Mouse (Mus musculus) heart, adult 9 months (tissue): ENCODE measurements around the gene Qtrt2.

Experiments used
- DNase-seq, 2 experiments: peaks; one replicate each; pipeline ENCODE4 v3.0.0; 2022; ENCODE audit warnings: low spot score in 2 of 2

Qtrt2 gene

DNA sequence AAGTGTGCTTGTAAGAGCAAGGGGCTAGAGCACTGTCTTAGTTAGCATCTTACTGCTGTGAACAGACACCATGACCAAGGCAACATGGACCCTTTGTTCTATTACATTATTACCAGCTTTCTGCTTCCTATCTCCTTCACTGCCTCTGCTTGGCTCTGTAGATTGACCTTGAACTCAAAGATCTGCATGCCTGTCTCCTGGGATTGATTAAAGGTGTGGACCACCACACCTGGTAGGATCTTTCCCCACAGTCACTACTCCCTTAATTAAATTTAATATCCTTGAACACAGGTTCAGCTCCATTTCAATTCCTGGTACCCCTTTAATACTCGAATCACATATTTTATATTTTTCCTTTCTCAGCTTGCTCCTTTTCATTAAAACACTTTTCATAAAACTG is 763 bp downstream of the Qtrt2 start:
- DNase-seq = no peak

DNA sequence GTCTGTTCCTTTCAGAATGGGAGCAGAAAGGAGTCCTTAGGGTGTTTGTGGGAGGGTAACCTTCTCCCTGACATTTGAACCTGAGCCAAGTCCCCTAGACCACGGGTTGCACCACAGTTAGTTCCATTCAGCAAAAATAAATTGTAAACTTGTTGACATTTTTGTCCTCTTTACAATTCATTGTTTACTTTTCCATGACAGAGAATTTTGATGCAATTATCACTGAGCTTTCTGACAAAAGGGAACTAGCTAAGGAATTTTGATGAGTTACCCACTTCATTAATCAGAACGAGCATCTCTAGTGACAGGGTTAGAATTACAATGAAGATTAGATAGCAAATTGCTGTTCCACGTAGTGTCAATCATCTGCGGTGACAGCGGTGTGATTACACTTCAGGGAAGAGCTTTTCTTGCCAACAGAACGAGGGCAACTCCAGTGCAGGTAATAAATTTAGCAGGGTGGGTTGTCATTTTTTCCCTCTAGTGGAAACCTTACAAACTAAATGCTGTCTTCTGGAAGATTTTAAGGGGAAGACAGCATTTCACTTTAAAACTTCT is 1.5 kb downstream of the Qtrt2 start:
- no peak for DNase-seq

DNA sequence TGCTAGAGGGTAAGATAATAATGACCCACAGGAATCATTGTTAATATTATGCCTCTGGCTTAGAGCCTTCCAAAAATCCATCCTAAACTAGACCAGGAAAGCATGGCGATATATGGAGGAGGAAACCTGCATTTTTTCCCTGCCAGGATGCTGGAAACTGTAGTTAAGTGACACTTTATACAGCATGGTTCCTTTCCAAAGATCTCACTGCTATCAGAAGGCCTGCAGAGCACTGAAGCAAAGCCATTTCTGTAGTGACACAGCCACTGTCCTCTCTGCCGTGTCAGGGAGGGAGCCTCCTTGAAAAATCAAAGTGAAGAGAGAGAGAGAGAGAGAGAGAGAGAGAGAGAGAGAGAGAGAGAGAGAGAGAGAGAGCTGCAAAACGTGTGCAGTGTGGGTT is 4.0 kb downstream of the Qtrt2 start:
- DNase-seq = no peak

DNA sequence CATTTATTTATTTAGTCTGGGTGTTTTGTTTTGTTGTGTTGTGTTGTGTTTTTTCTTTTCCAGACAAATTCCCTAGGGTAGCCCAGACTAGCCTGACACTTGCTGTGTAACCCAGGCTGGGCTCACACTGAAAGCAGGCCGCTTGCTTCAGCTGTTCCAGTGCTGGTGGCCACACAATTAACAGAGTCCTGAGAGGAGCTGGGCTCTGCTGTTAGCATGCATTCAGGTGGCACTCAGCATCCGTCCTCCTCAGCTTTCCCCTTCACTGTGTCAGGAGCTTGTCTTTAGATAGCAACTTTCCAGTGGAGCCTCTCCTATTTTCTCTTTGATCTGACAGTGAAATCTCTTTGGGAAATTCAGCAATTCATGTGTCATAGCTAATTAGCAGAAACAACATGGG is 4.6 kb downstream of the Qtrt2 start:
- no peak for DNase-seq

DNA sequence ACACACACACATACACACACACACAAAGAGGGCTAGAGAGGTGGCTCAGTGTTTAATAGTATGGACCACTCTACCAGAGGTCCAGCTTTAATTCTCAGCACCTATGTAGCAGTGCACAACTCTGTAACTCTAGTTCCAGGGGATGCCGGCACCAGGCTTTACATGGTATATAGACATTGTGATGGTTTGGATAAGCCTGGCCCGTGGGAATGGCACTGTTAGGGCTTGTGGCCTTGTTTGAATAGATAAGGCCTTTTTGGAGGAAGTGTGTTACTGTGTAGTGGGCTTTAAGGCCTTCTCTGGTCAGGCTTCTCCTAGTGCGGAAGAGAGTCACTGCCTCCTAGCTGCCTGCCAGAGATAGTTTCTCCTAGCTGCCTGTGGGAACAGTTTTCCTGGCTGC is 7.7 kb downstream of the Qtrt2 start:
- no peak for DNase-seq

DNA sequence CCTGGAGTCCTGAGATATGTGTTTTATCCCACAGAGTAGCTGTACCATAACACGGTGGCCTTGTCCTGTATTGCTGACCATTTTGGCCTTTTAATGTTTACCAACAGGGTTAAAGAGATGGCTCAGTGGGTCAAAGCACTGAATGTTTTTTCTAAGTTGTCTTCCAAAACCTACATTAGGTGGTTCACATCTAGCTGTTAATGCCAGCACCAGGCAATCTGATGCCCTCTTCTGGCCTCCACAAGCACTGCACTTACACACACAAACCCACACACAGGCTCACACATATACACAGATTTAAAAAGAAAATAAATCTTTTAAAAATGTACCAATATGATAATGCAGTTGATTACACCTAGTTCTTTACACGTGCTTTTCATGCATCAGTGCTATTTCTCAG is 17.7 kb downstream of the Qtrt2 start:
- no peak for DNase-seq

DNA sequence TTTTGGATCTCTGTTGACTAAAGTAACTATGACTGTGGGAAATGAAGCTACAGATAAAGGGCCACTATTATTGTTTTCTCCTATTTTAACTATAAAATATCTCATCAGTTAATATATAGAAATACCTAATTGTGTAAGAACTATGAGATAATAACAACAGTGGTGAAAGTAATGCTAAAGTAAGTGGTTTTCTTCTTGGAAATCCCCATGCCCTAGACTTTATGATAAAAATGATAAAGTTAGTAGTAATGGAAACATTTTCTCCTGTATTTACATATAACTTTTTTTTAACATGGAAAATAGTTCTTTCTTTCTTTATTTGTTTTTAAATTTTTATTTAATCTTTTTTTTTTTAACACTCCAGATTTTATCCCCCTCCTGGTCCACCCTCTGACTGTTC is 26.0 kb downstream of the Qtrt2 start:
- no peak for DNase-seq

DNA sequence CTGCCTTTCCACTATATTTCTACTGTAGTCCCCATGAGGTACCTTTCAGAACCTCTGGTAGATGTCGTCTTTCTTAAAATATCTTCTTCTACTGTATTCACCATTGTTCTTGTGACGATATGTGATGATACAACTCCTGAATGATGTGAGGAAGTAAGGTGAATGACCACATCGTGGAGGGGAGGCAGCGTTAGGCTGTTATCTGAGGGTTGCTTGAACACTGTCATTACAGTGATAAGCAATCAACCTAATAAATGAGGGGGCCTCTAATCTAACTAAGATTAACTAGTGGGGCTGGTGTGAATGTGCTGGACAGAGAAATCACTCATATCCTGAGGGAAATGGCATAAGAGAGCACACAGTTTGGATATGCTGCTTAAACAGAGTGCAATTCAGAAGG is 26.5 kb downstream of the Qtrt2 start:
- DNase-seq = no peak

DNA sequence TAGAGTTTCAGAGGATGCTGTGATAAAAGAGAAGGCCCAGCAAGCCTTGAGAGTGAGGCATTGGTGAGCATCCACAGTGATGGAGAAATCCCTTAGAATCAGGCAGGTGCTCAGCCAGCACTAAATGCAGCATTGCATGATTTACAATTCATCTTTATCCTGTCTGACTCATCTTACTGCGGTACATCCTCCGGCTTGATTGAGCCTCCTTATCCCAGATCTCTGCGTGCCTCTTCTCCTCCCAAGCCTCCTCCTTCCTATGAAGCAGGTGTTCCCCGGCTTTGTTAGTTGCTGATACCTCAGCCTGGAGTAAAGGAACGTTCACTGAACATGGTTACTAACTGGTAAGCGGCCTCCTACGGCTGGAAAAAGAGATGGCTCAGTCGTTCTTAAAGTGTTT is 32.1 kb downstream of the Qtrt2 start:
- DNase-seq = no peak

DNA sequence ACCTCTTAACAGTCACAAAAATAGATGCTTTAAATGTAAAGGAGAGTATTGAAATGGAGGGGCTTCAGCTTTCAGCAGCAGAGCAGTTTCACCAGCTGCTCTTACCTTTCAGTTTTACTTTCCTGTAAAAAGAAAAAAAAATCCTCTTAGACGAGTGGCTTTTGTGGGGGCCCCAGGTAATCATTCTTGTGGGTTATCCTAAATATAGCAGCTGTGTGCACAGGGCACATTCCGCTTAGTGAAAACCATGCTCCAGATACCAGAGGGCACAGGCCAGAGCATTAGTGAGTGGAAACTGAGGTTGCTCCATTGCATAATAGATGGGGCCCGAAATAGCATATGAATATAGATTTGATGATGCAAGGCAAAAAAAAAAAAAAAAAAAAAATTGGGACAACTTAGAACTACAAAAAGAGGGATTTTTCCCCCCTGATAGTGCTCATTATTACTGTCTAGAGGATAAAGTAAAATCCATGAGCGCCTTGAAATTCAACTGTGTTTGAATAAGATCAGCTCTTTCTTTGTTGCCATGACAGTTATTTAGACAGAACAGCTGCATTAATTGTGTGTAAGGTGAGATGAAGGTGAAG is 35.8 kb downstream of the Qtrt2 start:
- DNase-seq = no peak

DNA sequence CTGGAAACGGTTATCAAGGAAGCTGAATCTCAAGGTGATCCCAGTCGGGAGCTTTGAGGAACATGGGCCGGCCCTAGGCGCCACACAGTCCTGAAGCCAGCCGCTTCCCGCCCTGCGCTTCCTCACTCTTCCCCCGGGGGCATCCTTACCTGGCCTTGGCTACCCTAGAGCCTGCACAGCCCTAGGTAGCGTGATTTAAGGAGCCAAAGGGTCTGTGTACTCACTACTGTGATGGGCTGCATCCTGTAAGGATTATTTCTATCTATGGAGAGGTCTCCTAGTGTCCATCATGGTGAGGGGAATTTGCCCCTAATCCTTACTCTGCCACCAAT is 36.6 kb downstream of the Qtrt2 start:
- DNase-seq = no peak

DNA sequence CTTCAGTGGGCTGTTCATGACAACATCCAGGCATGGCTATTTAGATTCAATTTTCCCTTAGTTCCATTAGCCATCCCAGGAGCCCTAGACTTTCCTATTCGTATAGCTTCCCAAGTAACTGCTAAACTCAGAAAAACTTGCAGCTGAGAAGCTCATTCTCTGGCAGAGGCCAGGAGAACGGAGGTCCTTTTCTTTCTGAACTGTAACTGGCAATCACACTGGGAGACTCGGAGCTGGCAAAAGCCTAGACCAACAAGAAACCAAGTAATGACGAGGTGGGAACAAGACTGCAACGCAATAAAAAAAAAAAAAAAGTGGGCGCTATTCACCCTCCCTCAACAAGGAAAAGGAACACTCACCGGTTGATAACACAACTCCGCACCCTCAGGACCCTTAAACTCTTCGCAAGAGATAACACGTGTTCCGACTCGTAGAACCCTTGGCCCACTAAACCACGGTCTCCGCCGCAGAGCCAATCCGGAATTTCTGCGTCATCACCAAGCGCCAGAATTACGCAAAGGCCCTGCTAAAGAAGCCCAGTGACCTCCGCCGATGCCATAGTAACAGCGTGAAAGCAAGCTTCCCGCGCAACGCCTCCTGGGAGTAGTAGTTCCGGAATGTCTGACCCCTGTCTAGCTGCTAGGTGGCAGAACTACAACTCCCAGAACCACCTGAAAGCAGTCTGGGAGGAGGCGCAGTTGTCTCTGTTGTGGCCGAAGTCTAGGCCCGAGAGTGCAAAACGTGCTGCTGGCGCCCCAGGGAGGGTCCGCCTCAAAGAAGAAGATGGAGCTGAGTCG is 37.2 kb downstream of the Qtrt2 start, which contains the start of gene Ccdc191:
TSS of gene Ccdc191 (plus strand) at position 593 of the 797 bp plus-strand sequence.
- peak; percentile 100 for DNase-seq

DNA sequence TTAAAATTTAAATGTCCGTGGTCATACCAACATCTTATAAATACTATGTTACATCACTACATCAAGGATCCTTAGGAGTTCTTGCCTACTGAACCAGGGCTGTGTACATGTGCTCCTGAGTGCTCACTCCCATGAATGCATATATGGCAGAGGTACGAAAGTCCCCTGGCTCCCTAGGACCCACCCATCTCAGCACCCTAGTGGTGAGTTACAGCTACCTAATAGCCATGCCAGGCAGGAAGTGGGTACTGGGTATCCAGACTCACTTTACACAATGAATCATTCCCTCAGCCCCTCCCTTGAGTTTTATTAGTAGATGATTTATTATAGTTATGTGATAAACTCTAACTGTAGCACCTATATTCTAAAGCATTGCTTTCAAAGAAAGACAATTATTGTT is 44.3 kb downstream of the Qtrt2 start:
- DNase-seq = no peak

DNA sequence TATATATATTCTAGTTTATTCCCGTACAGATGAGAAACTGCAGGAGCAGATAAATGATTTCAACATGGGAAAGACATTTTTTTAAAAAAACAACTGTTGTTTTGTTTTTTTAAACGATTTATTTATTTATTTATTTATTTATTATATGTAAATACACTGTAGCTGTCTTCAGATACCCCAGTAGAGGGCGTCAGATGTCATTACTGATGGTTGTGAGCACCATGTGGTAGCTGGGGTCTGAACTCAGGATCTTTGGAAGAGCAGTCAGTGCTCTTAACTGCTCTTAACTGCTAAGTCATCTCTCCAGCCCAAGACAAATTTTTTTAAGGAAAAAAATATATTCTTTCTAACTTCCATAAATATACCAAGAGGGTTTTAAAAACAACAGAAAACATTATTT is 45.0 kb downstream of the Qtrt2 start:
- no peak for DNase-seq

DNA sequence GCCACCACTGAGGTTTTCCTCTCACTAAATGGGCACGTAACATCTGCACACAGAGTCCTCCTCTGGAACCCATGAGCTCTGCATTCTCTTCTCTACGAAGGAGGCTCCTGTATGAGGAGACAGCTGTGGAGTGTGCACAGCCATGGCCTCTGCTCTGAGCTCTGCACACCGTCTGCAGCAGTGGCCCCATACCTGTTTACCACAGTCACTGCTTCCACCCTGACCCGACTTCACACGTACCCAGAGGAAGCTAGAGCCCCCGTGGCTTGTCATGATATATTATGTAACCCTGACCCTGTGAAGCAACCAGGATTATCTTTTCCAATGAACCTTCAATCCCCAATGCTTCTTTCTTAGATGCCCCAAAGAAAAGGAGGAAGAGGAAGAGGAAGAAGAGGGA is 46.8 kb downstream of the Qtrt2 start:
- no peak for DNase-seq

DNA sequence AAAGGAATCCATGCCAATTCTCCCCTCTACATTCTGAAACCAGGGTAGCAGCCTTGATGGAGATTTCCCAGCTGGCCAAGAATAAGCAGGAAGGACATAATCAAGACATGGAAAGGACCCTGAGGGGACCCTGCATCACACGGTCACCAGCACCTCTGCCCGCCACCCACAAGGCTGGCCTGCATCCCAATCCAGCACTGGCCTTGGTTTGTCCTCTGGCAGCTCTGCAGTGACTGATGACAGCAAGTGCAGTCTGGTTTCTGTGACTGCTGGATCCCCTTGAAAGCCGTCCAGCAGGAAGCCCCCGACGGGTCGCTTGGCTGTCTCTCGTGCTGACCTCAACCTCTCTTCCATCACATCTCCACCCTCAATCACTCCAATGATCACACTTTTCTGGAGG is 55.2 kb downstream of the Qtrt2 start:
- DNase-seq = peak; percentile 9 to 10

DNA sequence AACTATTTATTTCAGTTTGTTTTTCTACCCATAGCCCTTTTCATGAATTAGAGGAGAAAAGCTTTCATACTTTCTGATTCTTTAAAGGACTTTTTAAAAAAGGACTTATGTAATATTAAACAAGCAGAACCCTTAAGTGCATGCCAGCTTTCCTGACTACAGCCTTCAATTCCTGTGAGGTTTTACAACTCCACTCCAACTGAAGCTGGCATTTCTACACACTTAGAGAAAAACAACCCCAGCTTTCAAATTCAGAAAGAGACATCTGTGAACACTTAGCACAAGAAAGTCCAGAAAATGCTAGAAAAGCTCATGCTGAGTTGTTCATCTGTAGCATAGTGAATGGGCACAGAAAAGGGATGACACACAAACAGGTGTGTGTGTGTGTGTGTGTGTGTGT is 56.8 kb downstream of the Qtrt2 start:
- DNase-seq = no peak

DNA sequence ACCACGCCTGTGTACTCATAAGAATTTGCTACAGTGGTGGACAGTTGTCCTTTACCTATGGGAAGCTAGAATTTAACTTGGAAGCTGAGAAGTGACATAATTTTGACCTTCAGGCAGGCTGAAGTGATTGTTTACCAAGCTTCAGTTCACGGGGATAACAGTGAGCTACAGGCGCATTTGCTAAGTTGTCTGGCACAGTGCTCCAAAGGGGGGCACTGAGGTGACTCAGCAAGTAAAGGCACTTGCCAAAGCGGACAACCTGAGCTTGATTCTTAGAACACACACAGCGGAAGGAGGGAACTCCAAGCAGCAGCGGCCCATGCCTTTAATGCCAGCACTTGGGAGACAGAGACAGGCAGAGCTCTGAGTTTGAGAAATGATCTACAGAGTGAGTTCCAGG is 66.0 kb downstream of the Qtrt2 start:
- no peak for DNase-seq

DNA sequence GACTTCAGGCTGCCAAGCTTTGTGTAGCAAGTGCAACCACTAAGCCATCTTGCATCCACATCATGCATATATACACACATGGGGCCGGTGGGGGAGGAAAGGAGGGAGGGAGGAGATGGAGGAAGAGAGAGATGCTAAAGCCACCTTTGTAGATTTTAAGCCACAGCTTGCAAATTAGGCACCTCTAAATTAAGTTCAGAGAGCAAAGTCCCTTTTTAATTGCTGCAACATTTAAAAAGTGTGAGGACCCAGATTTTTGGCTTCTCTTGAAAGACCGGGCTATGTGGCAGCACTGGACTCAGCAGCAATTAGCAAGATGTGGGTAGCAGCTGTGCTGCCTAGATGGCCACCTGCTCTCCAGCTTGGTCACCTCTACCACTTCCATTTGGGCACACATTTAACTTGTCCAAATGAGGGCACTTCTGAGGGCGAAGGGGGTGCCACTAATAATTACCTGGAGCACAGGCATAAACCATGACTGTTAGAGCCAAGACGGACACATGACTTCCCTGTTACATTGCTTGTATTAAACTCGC is 67.6 kb downstream of the Qtrt2 start:
- DNase-seq = no peak

DNA sequence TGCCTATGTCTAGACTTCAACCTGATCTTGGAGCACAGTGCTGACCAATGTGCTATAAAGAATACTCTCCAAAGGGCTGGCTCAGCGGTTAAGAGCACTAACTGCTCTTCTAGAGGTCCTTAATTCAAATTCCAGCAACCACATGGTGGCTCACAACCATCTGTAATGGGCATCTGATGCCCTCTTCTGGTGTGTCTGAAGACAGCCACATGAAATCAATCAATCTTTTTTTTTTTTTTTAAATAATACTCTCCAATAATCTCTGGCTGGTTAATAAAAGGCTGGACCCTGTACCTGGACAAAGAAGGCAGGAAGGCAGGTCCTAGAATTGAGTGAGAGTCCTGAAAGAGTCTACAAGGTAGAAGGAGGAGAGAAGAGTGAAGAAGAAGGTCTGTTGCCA is 76.8 kb downstream of the Qtrt2 start:
- DNase-seq = no peak

DNA sequence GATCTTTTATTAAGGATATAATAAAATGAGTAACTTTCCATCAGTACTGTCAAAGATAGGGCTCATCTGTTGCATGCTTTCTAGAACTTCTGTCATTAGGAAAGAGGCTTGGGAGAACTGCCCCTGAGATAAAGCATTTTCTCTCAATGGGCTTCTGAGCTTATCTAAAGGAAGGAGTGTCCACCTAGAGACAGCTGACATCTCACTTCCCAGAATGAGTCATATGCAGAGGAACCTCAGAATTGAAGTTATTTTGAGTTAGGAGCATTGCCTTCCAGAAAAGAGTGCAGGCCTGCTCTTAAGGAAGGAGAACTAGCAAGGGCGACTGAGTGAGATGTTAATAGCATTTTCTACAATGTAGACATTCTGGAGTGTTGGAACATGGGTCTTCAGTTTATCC is 85.4 kb downstream of the Qtrt2 start:
- DNase-seq = no peak

DNA sequence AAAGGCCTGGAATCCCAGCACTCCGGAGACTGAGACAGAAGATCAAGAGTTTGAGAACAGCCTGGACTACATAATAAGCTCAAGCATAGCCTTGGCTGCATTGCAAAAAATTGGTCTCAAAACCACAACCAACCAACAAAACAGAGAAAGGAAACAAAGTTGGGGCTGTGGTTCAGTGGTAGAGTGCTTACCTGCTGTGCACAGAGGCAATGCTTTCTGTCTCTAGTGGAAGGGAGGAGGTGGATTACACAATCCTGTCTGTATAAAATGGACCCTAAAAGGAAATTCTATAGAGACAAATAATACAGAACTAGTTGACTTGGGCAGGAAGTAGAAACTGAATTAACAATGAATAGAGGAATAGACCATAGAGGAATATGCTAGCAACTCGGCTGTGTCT is 94.7 kb downstream of the Qtrt2 start:
- DNase-seq = no peak

DNA sequence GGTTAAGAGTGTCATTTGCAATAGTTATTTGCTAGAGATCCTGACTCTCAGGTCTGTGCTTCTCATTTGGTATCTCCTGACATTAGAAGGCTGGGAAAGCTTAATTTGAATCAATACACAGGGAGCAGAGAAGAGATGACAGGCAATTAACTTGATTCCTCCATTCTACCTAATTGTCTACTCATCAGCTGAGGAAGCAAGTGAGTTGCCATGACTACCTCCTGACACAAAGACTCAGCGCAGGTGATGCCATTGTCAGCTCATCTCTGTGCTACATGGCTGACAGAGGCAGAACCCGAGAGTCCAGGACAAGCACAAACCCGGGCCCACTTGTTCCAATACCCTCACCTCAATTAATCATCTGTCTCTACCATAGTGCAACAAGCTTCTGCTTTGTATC is 99.1 kb downstream of the Qtrt2 start:
- no peak for DNase-seq
